Mouse (Mus musculus) G1E (cell line): ENCODE results near the gene Mas1. TPM values are rescaled to one million over a fixed set of nuclear protein-coding genes. Genes with fewer than 3 reads are reported as not detected.

Experiments used
- ATAC-seq: 2 replicates; pipeline ENCODE4 v1.8.0; 2016; ENCODE audit warnings: mild to moderate bottlenecking; ENCODE audit not compliant: insufficient number of reproducible peaks, poor library complexity, low FRiP score, severe bottlenecking; ENCODE audit errors: extremely low read depth
- DNase-seq: peaks from one replicate; pipeline ENCODE4 v3.0.0; 2012; ENCODE audit warnings: low spot score
- H3K27me3 ChIP-seq: 2 replicates; pipeline ENCODE4 v1.6.1; 2012; ENCODE audit warnings: mild to moderate bottlenecking, low read length, inconsistent platforms; ENCODE audit not compliant: insufficient read depth
- H3K36me3 ChIP-seq: replicated peaks from 2 replicates; pipeline ENCODE3; 2012; ENCODE audit warnings: mild to moderate bottlenecking, inconsistent platforms
- H3K4me1 ChIP-seq: 2 replicates; pipeline ENCODE4 v1.6.1; 2012; ENCODE audit warnings: low read depth, low read length, inconsistent platforms, mixed read lengths; ENCODE audit not compliant: insufficient read depth
- H3K4me3 ChIP-seq: 2 replicates; pipeline ENCODE4 v1.5.1; 2012; ENCODE audit warnings: low read depth, mild to moderate bottlenecking, inconsistent platforms, low read length, moderate library complexity, mixed read lengths
- H3K9me3 ChIP-seq: replicated peaks from 2 replicates; pipeline ENCODE4 v1.6.1; 2012; ENCODE audit warnings: inconsistent platforms
- CTCF ChIP-seq: IDR thresholded peaks from 2 replicates; pipeline ENCODE4 v1.5.1; 2012; ENCODE audit warnings: low read depth, low read length, inconsistent platforms, mixed read lengths
- GATA1 ChIP-seq: IDR thresholded peaks from 2 replicates; pipeline ENCODE4 v1.6.1; 2012; ENCODE audit warnings: borderline replicate concordance, low read length, inconsistent platforms, mixed read lengths
- GATA2 ChIP-seq: IDR thresholded peaks from 2 replicates; pipeline ENCODE4 v1.6.1; 2012; ENCODE audit warnings: low read depth, low read length, inconsistent platforms, borderline replicate concordance
- POLR2AphosphoS5 ChIP-seq: IDR thresholded peaks from 2 replicates; pipeline ENCODE4 v1.6.1; 2012; ENCODE audit warnings: low read depth, low read length, inconsistent platforms; ENCODE audit not compliant: insufficient replicate concordance
- TAL1 ChIP-seq: conservative IDR thresholded peaks from 2 replicates; pipeline ENCODE4 v1.6.1; 2012; ENCODE audit warnings: low read depth, low read length, inconsistent platforms, mixed read lengths
- polyA plus RNA-seq: library from polyadenylated mRNA; stranded (reverse); fragments of >175 nt; gene quantifications from 2 replicates; pipeline ENCODE4 v1.2.3, GENCODE M21; 2012
- total RNA-seq, 2 experiments: library from RNA; stranded (forward) in 1 of 2; stranded (reverse) in 1 of 2; fragments of 200-1000 nt in 1 of 2; fragments of >200 nt in 1 of 2; fragmentation: Nextera tagmentation in 1 of 2; gene quantifications; 2 replicates each; pipeline ENCODE4 v1.2.3; 2014 to 2017

Mas1 gene
- total and polyA plus RNA-seq, 3 experiments = not detected

- Histone ChIP-seq H3K4me3 (no peak overlapping the region), H3K36me3 (no peaks in the 10 kb centered on the region), H3K27me3 (peaks cover 50% of the 10 kb centered on the region), H3K9me3 (no peaks in the 10 kb centered on the region), H3K4me1 (no peaks in the 10 kb centered on the region)
- TF ChIP-seq GATA1 = no peak
- TF ChIP-seq CTCF = no peak
- no peak for TF ChIP-seq GATA2
- TF ChIP-seq POLR2AphosphoS5 = no peak
- no peak for TF ChIP-seq TAL1
- DNase-seq (no peak), ATAC-seq (no peak)
These were observed 4.5 kb upstream of the Mas1 start for GRCm38 (mm10) chr17:12872275-12873028.

GRCm38 (mm10) chr17:12868640-12869039 lies 697 bp upstream of the Mas1 start:
- H3K4me3 ChIP-seq = no peak overlapping the region
- TF ChIP-seq POLR2AphosphoS5 = no peak
- no peak for TF ChIP-seq TAL1
- no peak for TF ChIP-seq GATA2
- no peak for TF ChIP-seq CTCF
- TF ChIP-seq GATA1 = no peak
- no peaks in the 10 kb centered on the region for H3K9me3 ChIP-seq
- H3K27me3 ChIP-seq = peaks cover 54% of the 10 kb centered on the region
- no peaks in the 10 kb centered on the region for H3K36me3 ChIP-seq
- no peaks in the 10 kb centered on the region for H3K4me1 ChIP-seq
- ATAC-seq (no peak), DNase-seq (no peak)

- Histone ChIP-seq H3K4me1 (no peaks in the 10 kb centered on the region), H3K36me3 (no peaks in the 10 kb centered on the region), H3K4me3 (no peak overlapping the region), H3K27me3 (peaks cover 57% of the 10 kb centered on the region), H3K9me3 (no peaks in the 10 kb centered on the region)
- ATAC-seq (no peak), DNase-seq (no peak)
- TF ChIP-seq TAL1 (no peak), GATA1 (no peak), POLR2AphosphoS5 (no peak), CTCF (no peak), GATA2 (no peak)
These were observed 1.1 kb downstream of the Mas1 start for GRCm38 (mm10) chr17:12866853-12867252.

GRCm38 (mm10) chr17:12865407-12865806 lies 2.5 kb downstream of the Mas1 start:
- H3K4me1 ChIP-seq = no peaks in the 10 kb centered on the region
- H3K27me3 ChIP-seq = peaks cover 54% of the 10 kb centered on the region
- ATAC-seq (no peak), DNase-seq (no peak)
- no peak for TF ChIP-seq GATA2
- no peak for TF ChIP-seq TAL1
- TF ChIP-seq GATA1 = no peak
- no peak for TF ChIP-seq CTCF
- no peak for TF ChIP-seq POLR2AphosphoS5
- H3K36me3 ChIP-seq = no peaks in the 10 kb centered on the region
- no peaks in the 10 kb centered on the region for H3K9me3 ChIP-seq
- H3K4me3 ChIP-seq = no peak overlapping the region

- ATAC-seq = no peak
- no peak for DNase-seq
- Histone ChIP-seq H3K27me3 (peaks cover 53% of the 10 kb centered on the region), H3K4me3 (no peak overlapping the region), H3K9me3 (no peaks in the 10 kb centered on the region), H3K36me3 (no peaks in the 10 kb centered on the region), H3K4me1 (no peaks in the 10 kb centered on the region)
- no peak for TF ChIP-seq GATA1
- TF ChIP-seq CTCF = no peak
- no peak for TF ChIP-seq TAL1
- TF ChIP-seq POLR2AphosphoS5 = no peak
- TF ChIP-seq GATA2 = no peak
These were observed 3.8 kb downstream of the Mas1 start for GRCm38 (mm10) chr17:12864111-12864510.

GRCm38 (mm10) chr17:12859006-12859520 lies 8.9 kb downstream of the Mas1 start:
- Histone ChIP-seq H3K27me3 (peaks cover 46% of the 10 kb centered on the region), H3K4me3 (no peak overlapping the region), H3K36me3 (no peaks in the 10 kb centered on the region), H3K4me1 (no peaks in the 10 kb centered on the region), H3K9me3 (no peaks in the 10 kb centered on the region)
- DNase-seq (no peak), ATAC-seq (no peak)
- no peak for TF ChIP-seq GATA1
- no peak for TF ChIP-seq TAL1
- no peak for TF ChIP-seq GATA2
- TF ChIP-seq CTCF = no peak
- TF ChIP-seq POLR2AphosphoS5 = no peak
